Mouse (Mus musculus): ENCODE data around the gene Bptf.
A peak's percentile ranks its signal among the peaks of the same experiment; 100 is the strongest.
"Not testable (repeated sequence)": the region's sequence is repeated elsewhere in the genome, so short reads cannot be mapped to it uniquely, and the experiment has no call there.

Bptf gene

GRCm38 (mm10) chr11:107019318-107019717 lies 112.6 kb downstream of the Bptf start:
- DNase-seq (ENCODE audit: extremely low spot score) = no peak

- no peak for DNase-seq (ENCODE audit: extremely low spot score)
Measured at GRCm38 (mm10) chr11:107018606-107019005, 113.3 kb downstream of the Bptf start.

GRCm38 (mm10) chr11:107017339-107017886 lies 114.5 kb downstream of the Bptf start:
- no peak for DNase-seq (ENCODE audit: extremely low spot score)

GRCm38 (mm10) chr11:107016893-107017292 lies 115.0 kb downstream of the Bptf start:
- no peak for DNase-seq (ENCODE audit: extremely low spot score)

GRCm38 (mm10) chr11:107015535-107016187 lies 116.3 kb downstream of the Bptf start:
- not testable (repeated sequence) for DNase-seq (ENCODE audit: extremely low spot score)

GRCm38 (mm10) chr11:107014597-107015309 lies 117.2 kb downstream of the Bptf start:
- no peak for DNase-seq (ENCODE audit: extremely low spot score)

- no peak for DNase-seq (ENCODE audit: extremely low spot score)
Measured at GRCm38 (mm10) chr11:107014020-107014585, 117.8 kb downstream of the Bptf start.

GRCm38 (mm10) chr11:107012324-107013017 lies 119.5 kb downstream of the Bptf start:
- peak; percentile 99 for DNase-seq (ENCODE audit: extremely low spot score)

- no peak for DNase-seq (ENCODE audit: extremely low spot score)
Measured at GRCm38 (mm10) chr11:107011669-107012323, 120.1 kb downstream of the Bptf start.

- DNase-seq (ENCODE audit: extremely low spot score) = no peak
Measured at GRCm38 (mm10) chr11:107011171-107011570, 120.8 kb downstream of the Bptf start.

- DNase-seq (ENCODE audit: extremely low spot score) = no peak
Measured at GRCm38 (mm10) chr11:107010447-107010846, 121.5 kb downstream of the Bptf start.

GRCm38 (mm10) chr11:107005538-107005937 lies 126.4 kb downstream of the Bptf start:
- DNase-seq (ENCODE audit: extremely low spot score) = no peak

GRCm38 (mm10) chr11:107001760-107002675 lies 129.9 kb downstream of the Bptf start:
- peak; percentile 39 for DNase-seq (ENCODE audit: extremely low spot score)

- DNase-seq (ENCODE audit: extremely low spot score) = no peak
Measured at GRCm38 (mm10) chr11:106999949-107000513, 131.9 kb downstream of the Bptf start.

GRCm38 (mm10) chr11:106999151-106999948 lies 132.6 kb downstream of the Bptf start, which contains the start of gene Kpna2:
Gene Kpna2, minus strand, starts transcription at chr11:106999541.
- peak; percentile 92 for DNase-seq (ENCODE audit: extremely low spot score)

GRCm38 (mm10) chr11:106998651-106999150 lies 133.2 kb downstream of the Bptf start:
- peak; percentile 52 for DNase-seq (ENCODE audit: extremely low spot score)

- DNase-seq (ENCODE audit: extremely low spot score) = no peak
Measured at GRCm38 (mm10) chr11:106997976-106998375, 134.0 kb downstream of the Bptf start.

GRCm38 (mm10) chr11:106996492-106996891 lies 135.4 kb downstream of the Bptf start:
- DNase-seq (ENCODE audit: extremely low spot score) = not testable (repeated sequence)
